Mouse (Mus musculus): ENCODE data around the gene N4bp1.
A peak's percentile ranks its signal among the peaks of the same experiment; 100 is the strongest.

The N4bp1 gene

DNA sequence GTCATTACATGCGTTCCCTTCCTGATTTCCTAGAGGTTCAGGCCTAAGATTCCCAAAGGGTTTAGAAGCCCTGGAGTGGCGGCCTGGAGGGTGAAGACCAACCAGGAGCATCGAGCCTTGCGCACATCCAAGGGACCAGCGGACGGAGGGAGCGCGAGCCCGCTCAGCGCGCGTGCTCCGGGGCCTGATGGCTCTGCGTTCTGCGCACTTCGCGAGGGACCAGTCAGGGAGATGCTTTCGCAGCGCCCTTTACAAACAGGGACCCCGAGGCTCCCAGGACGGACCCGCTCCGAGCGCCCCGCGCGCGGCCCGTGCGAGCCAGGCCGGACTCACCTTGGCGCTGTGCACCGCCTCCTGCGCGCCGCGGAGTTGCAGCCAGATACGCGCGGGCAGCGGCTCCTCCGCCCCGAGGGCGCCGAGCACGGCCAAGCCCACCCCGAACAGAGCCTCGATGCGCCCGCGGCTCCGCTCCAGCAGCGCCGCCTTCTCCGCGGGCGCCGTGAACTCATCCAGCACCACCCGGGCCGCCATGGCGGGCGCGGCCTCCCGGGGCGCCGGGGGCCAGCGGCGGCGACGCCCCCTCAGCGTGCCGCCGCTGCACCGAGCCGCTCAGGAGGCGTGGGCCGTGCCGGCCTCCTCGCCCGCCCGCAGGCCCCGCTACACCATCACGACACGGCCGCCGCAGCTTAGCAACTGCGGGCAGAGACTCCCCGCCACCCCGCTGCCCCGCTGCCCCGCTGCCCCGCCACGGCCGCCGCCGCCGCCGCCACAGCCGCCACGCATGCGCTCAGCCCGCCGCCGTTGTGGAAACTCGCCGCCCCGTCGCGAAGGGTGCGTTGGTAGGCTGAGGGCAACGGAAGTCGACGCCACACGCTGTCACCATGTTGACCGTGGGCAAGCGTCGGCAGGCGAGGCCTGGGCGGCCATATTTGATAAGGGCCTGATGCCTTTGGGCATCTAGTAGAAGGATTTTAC is at the start of gene N4bp1:
TSS of gene N4bp1 (minus strand) at position 770 of the 975 bp plus-strand sequence.
- DNase-seq (ENCODE audit: low spot score): peak; percentile 82

DNA sequence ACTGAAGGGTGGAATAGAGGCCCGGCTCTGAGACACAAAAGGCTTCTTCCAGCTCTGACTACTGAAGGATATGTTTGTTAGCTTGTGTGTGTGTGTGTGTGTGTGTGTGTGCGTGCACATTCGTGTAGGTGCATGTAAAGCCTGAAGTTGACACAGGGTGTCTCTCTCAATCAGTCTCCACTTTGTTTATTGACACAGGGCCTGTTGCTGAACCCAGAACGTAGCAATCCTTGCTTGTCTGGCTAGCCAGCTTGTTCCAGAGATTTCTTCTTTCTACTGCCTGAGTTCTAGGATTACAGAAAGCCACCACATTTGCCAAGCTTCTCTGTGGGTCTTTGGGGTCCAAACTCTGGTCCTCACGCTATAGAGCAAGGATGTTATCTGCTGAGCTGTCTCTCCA is 49.8 kb upstream of the N4bp1 start:
- no peak for DNase-seq (ENCODE audit: low spot score)

DNA sequence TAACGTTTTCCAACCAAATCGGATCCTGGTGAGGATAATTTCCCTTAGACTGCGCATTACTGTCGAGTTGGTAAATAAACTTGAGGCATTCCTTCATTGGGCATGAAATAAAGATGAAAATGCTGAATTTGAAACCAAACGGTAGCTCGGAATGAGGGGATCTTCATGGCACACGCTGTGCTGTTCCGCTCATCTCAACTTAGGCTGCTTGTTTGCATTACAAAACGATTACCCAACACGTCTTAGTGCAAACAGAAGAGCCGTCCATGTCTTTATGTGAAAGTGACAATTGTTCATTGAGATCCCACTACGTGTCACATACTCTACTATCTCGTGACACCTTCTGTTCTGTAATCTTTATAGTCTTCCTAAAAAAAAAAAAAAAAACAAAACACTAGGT is 49.3 kb upstream of the N4bp1 start:
- no peak for DNase-seq (ENCODE audit: low spot score)

DNA sequence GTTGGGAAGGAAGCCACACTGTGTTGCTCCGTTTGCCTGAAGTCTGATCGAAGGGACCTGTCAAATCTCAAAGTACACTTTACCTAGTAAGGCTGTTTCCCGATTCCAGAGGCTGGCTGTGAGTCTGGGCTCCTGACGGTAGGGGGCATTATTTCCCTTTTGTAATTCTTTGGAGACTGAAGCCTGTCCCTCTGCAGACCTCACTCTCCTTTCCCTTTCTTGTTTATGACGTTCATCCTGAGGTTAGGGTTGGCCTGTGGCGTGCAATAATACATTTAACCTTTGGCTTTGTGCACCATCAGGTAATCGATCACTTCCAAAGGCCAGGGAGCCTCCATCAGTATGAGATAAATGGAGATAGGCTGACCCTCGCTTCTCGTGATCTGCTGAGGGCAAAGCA is 48.8 kb upstream of the N4bp1 start:
- DNase-seq (ENCODE audit: low spot score): no peak

DNA sequence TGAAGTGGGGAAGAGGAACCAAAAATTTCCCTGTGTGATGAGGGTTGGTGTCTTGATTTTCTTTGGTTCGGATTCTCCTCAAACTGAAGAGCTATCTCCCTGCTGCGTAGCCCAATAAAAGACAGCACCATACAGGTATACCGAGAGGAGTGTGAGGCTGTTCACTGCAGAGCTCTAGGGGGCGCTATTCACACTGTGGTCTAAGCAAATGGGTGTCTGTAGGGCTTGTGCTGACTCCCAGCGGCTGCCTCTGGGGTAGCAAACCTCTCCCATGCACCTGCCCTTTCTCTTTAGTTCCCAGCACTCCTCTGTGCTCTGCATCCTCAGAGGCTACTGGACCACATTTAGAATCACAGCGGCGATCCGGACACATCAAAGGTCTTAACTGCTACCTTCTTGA is 41.2 kb upstream of the N4bp1 start:
- DNase-seq (ENCODE audit: low spot score): no peak

DNA sequence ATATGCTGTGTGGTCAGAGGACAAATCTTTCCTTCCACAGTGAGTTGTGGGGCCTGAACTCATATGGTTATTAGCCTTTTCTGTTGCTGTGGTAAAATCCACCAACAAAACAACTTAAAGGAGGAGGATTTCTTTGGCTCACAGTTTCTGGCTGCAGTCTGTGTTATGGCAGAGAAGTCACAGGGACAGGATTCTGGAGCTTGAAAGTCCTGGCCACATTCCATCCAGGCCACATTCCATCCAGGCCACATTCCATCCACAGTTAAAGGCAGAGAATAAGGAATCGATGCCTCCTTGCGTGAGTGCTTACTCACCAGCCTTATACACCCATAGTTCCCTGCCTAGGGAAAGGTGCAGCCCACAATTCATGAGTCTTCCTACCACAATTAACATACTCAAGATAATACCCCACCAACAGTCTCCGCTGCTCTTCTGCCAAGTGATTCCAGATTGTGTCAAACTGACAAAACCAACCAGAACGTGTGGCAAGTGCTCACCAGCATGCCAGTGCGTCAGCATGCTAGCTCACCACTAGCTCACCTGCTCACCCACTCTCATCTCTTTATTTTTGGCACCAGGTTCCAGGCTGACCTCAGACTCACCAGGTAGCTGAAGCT is 38.3 kb upstream of the N4bp1 start:
- DNase-seq (ENCODE audit: low spot score): no peak

DNA sequence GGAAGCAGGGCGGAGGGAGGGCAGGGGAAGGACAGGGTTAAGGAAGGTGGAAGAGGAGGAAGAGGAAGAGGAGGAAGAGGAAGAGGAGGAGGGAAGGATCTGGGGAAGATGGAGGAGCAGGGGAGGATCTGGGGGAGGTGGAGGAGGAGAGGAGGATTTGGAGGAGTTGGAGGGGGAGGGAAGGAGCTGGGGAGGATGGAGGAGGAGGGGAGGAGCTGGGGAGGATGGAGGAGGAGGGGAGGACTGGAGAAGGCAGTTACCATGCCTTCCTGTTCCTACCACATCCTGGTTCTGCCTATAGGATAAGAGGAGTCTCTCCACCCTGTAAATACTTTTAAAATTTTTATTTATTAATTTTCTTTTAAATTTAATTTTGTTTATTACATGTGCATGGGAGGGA is 37.6 kb upstream of the N4bp1 start:
- DNase-seq (ENCODE audit: low spot score): no peak

DNA sequence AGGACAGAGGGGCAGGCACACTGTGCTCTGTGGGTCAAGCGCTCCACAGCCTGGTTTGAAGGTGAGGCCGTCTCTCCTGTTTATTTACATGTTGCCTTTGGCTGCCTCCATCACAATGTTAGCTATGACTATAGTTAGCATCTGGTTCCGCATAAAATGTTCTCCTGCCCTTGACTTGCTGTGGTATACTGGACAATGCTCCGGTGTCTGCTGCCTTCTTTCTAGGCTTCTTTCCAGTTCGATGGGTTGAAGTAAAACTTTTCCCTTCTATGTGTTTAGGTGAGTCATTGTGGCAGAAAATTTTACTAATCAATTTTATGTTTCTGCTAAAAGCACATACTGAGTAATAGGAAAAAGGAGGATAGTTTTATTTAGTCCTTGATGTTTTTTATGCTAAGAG is 37.1 kb upstream of the N4bp1 start:
- no peak for DNase-seq (ENCODE audit: low spot score)

DNA sequence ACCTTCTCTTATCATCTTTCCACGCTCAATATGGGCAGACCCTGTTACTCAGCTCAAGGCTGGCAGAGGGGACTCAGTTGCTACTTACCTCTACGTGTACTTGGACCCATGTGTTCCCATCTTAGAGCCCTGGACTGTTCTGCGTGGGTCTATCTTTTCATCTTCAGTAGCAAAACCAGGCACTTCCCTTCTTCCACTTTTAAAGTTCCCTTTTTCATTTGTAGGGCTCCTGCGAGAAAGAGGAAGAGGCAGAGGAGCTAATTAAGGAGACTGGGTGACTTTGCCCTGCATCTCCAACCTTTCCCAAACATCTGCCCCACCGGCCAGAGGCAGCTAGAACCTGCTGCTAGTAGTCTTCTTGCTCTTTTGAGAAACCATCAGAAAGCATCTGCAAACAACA is 35.9 kb upstream of the N4bp1 start:
- DNase-seq (ENCODE audit: low spot score): no peak

DNA sequence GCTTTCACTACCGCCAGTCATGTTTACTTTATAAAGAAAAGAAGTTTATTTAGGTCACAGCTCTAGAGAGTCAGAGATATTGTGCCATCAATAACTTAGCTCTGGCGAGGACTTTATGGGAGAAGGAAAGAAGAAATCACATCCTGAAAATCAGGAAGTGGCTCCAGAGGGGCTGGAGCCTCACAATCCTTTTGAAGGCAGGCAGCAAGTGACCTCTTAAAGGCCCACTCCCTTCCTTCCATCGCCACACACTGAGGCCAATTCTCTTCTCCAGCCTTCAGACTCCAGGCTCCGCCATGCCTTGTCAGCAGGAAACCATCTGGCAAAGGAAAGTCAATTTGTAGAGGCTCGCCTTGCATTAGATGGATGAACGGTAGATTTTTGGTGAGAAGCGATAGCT is 35.4 kb upstream of the N4bp1 start:
- no peak for DNase-seq (ENCODE audit: low spot score)

DNA sequence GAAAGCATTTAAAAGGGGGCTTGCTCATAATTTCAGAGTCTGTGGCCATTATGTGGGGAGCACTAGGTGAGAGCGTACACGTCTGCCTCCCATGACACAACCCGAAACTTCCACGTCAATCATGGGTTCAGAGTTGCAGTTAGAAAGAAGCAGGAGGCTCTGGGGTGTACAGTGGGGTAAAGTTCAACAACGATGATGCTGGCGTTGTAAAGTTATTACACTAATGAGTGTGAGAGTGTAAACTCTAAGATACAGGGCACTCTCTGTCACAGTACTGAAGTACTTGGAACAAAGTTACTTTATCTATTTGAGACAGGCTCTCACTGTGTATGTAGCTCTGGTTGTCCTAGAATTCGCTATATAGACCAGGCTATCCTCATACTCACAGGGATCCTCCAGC is 35.0 kb upstream of the N4bp1 start:
- no peak for DNase-seq (ENCODE audit: low spot score)

DNA sequence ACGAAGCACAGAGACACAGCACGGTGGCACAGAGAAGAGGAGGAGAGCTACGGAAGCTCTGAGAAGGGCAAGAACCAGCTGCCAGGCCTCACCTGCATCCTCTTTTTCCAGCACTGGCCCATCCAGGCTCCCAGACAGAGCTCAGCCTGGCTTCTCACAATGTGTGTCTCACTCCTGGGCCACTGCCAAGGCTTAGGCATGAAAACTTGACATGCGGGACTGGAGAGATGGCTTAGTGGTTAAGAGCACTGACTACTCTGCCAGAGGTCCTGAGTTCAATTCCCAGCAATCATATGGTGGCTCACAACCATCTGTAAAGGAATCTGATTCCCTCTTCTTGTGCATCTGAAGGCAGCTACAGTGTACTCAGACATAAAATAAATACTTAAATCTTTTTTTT is 34.2 kb upstream of the N4bp1 start:
- DNase-seq (ENCODE audit: low spot score): no peak

DNA sequence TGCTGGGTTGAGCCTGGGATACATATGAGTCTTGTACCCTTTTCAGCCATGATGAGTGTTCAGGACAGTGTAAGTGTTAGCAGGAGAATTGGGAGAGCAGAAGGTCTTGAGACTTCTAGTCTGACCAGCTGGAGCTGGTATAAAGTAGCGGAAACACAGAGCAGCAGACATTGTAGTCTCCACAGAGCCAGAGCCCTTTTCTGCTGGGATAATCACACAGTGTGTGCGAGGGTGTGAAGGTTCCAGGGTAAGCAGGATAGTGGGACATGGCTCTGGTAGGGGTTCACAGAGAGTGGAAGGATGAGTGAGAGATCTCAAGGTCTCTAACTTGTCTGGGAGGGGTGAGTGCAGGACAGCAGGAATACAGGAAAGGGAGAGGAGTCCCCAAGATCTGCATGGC is 33.0 kb upstream of the N4bp1 start:
- DNase-seq (ENCODE audit: low spot score): no peak

DNA sequence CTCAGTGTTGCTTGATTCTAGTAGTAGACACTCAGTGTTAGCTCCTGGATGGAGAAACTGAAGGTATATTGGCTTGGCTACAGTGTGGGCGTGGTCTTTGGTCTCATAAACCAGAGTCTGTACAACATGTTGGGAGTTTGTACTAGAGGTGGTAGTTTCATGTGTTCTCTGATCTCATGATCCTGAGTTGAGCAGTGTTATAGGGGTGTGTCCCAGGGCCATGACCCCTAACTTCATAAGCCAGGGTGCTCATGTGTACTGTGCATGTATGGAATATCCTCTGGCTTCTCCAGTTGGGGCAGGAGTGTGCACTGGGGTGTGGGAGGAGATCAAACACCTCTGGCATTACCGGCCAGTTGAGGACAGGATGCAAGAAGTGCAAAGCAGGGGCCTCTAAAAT is 32.6 kb upstream of the N4bp1 start:
- DNase-seq (ENCODE audit: low spot score): no peak

DNA sequence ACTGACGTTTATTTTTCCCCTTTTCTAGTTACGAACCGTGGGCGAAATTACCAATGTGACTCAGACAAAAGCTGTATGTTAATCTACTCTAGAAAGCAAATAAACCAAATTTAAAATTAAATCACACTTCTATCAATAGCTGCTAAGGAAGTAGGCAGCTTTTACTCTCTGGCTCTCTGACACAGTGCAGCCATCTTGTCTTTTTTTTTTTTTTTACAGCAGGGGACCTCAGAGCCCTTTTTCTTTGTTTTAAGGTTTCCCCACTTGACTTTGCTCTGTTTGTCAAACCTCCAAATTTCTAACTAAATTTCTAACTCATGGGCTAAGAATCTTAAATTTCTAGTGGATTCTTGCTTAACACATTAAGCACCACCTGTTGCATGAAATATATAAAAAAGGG is 31.3 kb upstream of the N4bp1 start:
- DNase-seq (ENCODE audit: low spot score): no peak

DNA sequence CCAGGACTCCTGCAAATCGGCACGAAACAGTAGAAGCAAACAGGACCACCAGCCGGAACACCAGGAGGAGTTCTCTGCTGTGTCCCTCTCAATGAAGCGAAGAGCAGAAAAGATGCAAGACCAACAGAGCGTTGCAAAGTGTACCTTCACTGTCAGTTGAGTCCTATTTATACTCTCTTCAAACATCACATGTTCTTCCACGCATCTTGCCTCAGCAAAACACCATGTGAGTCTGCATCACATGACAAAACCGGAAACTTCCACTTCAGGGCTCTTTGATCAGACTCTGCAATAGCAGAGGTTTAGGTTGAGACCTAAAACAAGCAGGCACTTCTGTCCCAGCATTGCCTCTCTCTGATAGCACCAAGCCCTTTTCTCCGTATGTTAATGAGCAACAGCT is 26.1 kb upstream of the N4bp1 start:
- no peak for DNase-seq (ENCODE audit: low spot score)

DNA sequence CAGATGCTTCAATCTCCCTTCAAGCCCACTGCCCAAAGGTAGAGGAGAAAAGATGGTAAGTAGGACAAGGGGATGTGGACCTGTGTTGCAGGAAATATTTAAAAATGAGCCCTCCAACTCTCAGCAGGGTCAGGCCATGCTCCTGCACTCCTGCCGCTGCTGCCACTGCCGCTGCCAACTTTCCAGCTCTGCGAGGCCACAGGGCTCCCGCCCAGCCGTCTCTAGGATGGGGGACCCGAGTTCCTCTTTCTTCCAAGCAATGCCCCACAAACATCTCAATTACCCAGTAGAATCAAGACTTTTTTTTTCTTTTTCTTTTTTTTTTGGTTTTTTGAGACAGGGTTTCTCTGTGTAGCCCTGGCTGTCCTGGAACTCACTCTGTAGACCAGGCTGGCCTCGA is 25.2 kb upstream of the N4bp1 start:
- no peak for DNase-seq (ENCODE audit: low spot score)

DNA sequence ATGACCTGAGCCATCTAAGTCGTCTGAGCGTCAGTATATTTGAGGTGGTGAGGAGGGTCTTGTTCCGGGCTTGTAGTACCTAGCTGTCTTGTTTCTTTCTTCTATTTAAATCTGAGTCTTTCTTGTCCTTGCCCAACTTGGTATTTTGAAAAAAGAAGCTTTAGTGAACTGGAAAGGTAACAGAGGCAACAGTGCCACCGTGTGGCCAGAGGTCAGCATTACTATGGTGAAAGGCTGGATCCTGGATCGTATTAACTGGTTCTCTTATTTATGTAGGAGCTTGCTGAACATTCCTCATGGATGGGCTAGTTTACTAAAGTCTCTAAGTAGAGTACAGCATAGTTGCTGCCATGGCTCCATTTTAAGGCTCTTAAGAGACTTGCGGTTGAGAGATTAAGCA is 23.5 kb upstream of the N4bp1 start:
- peak; percentile 58 for DNase-seq (ENCODE audit: low spot score)

DNA sequence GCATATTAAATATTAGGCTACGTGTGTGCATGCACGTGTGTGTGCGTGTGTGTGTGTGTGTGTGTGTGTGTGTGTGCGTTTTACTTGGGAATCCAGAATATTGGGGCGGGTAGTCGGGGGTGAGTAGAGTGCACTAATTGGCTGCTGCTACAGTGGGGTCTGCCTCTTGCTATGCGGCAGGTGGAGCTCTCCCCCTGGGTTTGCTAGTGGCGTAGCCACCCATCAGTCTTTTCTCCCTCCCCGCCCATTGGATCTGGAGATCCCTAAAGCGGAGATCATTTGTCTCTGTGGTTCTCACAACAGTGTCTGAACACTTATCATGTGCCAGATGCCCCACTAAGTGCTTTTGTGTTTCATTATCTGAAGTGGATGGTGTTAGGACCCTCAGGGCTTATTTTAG is 19.9 kb upstream of the N4bp1 start:
- no peak for DNase-seq (ENCODE audit: low spot score)

DNA sequence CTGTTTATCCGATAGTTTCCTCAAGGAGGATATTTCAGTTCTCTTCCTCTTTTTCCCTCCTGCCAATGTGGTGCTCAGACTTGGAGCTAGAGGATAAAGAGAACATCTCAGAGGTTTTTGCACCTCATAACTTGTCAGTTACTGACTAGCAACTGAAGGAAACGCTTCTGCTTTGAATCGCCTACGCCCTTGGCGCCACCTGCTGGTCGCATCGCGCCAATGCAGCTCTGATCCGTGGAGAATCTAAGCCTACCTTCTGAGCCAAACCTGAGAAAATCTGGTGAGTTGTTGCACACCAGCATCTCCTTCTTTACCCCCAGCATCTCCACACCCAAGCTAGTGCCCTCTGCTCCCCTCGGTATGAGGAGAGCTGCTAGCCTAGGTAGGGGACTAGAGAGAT is 18.0 kb upstream of the N4bp1 start:
- DNase-seq (ENCODE audit: low spot score): peak; percentile 58

DNA sequence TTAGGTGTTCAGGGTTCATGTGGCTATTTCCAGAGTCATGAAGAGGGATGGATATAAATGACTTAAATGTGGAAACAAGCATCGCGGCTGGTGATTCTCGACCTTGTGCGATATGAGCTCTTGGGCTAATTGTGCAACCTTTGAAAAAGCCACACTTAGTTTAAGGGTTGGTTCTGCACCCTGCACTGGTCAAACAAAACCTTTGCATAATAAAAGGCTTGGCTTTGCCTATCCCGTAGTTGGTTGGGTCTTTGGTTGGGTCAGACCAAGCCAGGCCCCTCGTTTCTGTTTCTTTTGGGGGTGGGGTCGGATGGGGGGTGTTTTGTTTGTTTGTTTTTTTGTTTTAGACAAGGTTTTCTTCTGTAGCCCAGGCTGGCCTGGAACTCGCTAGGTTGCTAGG is 17.6 kb upstream of the N4bp1 start:
- no peak for DNase-seq (ENCODE audit: low spot score)

DNA sequence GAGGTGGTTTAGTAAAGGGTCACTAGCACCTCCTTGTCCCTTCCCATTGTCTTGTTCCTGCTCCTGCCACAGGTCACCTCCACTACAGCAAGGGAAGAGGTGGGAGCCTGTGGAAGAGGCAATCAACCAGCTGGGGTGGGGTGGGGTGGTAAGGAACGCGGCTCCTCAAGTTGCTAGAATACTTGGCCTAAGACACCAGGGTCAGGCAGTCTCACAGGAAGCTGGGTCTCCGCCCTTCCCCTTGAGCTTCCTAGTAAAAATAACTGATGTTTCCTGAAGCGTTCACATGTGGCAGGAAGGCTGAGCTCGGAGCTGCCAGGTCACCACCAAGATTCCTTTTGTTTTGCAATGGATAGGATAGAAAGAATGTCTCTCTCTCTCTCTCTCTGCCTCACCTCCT is 16.9 kb upstream of the N4bp1 start:
- DNase-seq (ENCODE audit: low spot score): no peak

DNA sequence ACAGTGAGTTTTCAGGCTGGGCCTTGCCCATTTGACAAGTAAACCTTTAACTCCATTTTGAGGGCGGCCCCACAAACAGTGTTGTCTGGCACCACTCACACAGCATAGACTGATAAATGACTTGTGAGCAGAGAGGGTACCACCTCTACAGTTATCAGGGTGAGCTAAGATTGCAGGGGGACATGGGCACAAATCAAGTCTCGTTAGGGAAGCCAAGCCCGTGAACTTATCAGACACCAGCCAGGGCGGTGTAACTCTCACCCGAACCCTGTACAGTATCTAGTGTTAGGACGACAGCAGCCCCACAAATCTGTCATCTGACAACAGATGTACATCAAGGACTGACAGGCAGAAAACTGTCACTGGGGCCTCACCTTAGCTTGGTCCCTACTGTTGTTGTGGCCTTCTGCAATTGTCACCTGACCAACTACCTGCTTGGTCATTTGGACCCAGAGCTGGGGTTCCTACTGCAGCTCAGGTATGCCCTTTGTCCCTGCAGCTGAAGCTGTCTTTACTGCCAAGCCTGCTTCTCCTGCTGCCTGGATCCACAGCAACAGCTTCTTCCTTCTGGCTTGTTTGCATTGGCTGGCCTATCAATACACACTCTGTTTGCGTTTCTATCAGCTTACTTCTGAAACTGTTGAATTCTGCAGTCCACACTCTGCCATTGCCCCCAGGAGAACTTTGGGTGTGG is 12.8 kb upstream of the N4bp1 start:
- no peak for DNase-seq (ENCODE audit: low spot score)
